Mouse (Mus musculus) lung, adult 2 months (tissue): ENCODE data around the gene Smtnl2. TPM values are rescaled to one million over a fixed set of nuclear protein-coding genes. Genes with fewer than 3 reads are reported as not detected.
"Not testable (repeated sequence)": the region's sequence is repeated elsewhere in the genome, so short reads cannot be mapped to it uniquely, and the experiment has no call there.

Experiments used
- DNase-seq: peaks from one replicate; pipeline ENCODE4 v3.0.0; 2022
- H3K4me1 ChIP-seq: fragments of 200-500 bp; 2 replicates; pipeline ENCODE4 v1.6.1; 2011; ENCODE audit warnings: low read length; ENCODE audit not compliant: control insufficient read depth, insufficient read depth
- H3K4me3 ChIP-seq: fragments of 200-500 bp; replicated peaks from 2 replicates; pipeline ENCODE3; 2011; ENCODE audit warnings: low read depth, mild to moderate bottlenecking, control low read depth, low read length; ENCODE audit errors: extremely low read depth
- CTCF ChIP-seq: fragments of 200-500 bp; IDR thresholded peaks from 2 replicates; pipeline ENCODE4 v1.5.1; 2011; ENCODE audit warnings: mild to moderate bottlenecking, low read length, control low read depth; ENCODE audit not compliant: insufficient read depth
- POLR2A ChIP-seq: fragments of 200-500 bp; IDR thresholded peaks from 2 replicates; pipeline ENCODE4 v1.6.1; 2011; ENCODE audit warnings: low read depth, mild to moderate bottlenecking, control low read depth, low read length, borderline replicate concordance; ENCODE audit errors: extremely low read depth
- WGBS: fragments of 180-500 bp; shearing (Covaris S2); methylation state at CpG from one replicate; pipeline ENCODE4 v1.1.7; 2018; 5-methylcytosine and 5-hydroxymethylcytosine counted together
- polyA plus RNA-seq: library from polyadenylated mRNA; depleted of rRNA; stranded (reverse); fragments of >200 nt; gene quantifications from 2 replicates; pipeline ENCODE4 v1.2.3, GENCODE M21; 2012

Smtnl2 gene
- polyA plus RNA-seq, 1 experiment = 32.1 TPM

DNA sequence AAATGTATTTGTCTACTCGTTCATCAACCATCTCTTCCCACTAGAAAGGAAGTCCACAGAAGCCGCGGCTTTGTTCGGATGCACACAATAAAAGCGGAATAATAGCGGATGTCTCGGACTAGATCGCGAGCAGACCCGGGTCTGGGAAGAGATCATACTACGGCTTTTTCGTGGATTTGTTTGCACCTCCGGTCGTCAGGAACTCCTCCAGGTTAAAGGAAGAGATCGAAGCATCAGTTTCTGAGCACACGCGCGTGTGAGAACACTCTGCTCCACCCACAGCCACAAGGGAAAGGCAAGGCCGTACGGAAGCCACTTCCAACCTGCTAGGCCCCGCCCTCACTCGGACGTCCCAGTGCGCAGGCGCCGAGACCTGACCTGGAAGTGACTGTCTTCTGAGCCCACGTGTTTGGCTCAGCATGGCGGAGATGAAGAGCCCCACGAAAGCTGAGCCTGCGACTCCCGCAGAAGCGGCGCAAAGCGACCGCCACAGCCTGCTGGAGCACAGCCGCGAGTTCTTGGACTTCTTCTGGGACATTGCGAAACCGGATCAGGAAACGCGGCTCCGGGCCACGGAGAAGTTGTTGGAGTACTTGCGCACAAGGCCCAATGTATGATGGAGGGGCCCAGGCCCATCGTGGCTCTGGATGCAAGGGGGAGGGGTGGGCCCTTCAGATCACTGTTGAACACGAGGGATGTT lies 29.6 kb upstream of the Smtnl2 start, which contains the start of gene Mybbp1a:
Mybbp1a (plus strand) TSS at position 391 of the 700 bp plus-strand sequence.
- peak; percentile 98 for DNase-seq
- TF ChIP-seq POLR2A (peak; percentile 97; the same call in 1 of the 2 replicates), CTCF (no peak)

DNA sequence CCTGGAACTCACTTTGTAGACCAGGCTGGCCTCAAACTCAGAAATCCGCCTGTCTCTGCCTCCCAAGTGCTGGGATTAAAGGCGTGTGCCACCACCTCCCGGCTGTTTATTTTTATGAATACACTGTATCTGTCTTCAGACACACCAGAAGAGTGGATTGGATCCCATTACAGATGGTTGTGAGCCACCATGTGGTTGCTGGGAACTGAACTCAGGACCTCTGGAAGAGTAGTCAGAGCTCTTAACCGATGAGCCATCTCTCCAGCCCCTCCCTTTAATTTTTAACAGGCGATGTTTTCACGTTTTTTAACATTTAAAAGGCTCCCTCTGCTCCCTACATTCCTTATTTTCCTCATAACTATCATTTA lies 29.1 kb upstream of the Smtnl2 start:
- not testable (repeated sequence) for DNase-seq, H3K4me1 ChIP-seq
- 32% methylated on average over 6 of the region's 6 CpGs for WGBS
- H3K4me3 ChIP-seq = peak overlapping the region; percentile 92

More for the DNA sequence above, 29.6 kb upstream of the Smtnl2 start, which contains the start of gene Mybbp1a:
- Histone ChIP-seq H3K4me1 (peaks cover 2% of the 10 kb centered on the region; the same call in 1 of the 2 replicates), H3K4me3 (peak within 1 kb of the TSS; percentile 92)
- WGBS = under 1% methylated on average over 46 of the region's 46 CpGs

GRCm38 (mm10) chr11:72438411-72438810 lies 26.9 kb upstream of the Smtnl2 start:
- WGBS = 59% methylated on average over 4 of the region's 4 CpGs
- no peak for DNase-seq
- H3K4me3 ChIP-seq = no peak overlapping the region
- TF ChIP-seq POLR2A (no peak), CTCF (no peak)
- peaks cover 2% of the 10 kb centered on the region; the same call in 1 of the 2 replicates for H3K4me1 ChIP-seq

DNA sequence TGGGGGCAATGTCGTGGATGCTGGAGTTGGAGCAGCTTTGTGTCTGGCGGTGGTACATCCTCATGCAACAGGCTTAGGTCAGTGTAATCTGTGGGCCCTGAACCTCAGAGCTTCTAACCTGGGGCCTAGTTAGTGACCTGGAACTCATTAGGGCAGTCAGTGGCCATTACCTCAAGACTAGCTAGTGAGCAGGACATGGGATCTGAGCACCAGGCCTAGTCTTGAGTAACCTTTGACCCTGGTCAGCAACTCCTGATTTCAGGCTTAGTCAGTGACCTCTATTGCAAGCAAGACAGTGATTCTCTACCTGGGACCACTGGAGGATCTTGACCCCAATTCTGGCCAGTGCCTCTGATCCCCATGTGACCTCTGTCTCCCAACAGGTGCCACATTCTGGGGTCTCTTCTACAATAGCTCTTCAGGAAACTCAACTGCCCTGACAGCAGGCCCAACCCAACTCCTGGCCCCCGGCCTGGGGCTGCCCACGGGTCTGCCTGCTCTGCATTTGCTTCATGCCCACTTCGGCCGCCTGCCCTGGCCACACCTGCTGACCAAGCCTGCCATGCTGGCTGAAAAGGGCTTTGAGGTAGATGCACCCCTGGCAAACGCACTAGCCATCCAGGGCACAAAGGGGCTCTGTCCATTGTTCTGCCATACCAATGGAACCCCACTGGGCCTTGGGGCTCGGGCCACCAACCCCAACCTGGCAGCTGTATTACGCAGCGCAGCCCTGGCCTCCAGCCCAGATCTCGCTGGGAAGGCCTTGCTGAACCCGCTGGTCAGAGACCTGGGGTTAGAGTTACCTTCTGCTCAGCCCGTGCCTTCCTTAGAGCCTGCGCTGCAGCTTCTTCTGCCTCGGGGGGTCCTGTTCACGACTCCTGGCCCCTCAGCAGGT lies 25.5 kb upstream of the Smtnl2 start:
- WGBS = 86% methylated on average over 16 of the region's 16 CpGs
- DNase-seq = no peak
- TF ChIP-seq POLR2A (no peak), CTCF (no peak)
- H3K4me1 ChIP-seq = peaks cover 2% of the 10 kb centered on the region; the same call in 1 of the 2 replicates
- no peak overlapping the region for H3K4me3 ChIP-seq

GRCm38 (mm10) chr11:72436271-72436670 lies 24.8 kb upstream of the Smtnl2 start:
- TF ChIP-seq CTCF = no peak
- TF ChIP-seq POLR2A = no peak
- no peak for DNase-seq
- Histone ChIP-seq H3K4me1 (no peaks in the 10 kb centered on the region), H3K4me3 (no peak overlapping the region)
- WGBS = 58% methylated on average over 5 of the region's 5 CpGs

DNA sequence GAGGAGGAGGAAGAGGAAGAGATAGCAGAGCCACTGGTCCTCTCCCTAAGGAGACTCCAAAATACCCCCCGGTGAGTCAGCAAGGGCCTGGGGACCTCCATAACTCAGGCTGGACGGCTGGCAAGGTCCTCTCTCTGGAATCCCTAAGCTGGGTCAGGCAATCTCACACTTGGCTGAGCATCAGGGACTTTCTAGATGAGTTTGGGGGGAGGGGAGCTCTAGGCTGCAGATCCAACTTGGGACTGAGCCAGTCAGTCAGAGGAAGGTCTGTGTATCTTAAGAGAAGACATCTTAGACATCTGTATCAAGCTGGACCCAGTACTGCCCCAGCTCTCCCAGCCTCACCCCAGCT lies 24.2 kb upstream of the Smtnl2 start:
- no peak overlapping the region for H3K4me3 ChIP-seq
- TF ChIP-seq POLR2A (no peak), CTCF (no peak)
- WGBS = 28% methylated on average over 2 of the region's 2 CpGs

DNA sequence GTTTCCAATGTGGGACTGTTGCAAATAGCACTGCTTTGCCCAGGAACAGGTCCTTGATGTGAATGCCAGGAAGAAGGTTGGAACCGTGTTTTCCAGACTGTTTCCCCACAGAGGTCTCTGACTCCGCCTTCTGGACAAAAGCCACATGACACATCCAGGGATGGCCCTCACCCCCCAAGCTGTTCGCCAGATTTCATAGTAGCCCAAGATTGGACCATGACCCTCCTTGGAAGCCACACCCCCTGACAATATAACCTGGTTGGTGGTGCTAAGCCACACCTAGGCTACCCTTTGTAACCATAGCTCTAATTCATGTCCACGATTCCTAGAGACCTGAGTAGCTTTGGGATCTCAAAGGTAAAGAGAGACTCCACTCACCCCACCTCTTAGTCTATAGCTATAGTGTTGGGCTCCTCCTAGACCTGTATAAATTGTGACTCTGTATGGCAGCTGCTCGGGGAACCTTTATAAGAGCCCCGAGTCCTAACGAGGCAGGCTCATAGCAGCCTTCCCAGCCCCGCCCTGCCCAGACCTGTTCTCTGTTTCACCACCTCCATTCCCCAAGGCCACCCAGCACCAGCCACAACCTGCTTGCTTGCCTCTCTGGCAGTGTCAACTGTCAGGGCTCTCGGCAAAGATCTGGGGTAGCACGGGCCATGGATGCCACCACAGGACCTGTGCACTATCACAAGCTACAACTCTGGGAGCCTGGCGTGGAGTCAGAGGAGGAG lies 23.6 kb upstream of the Smtnl2 start, which contains the start of gene Ggt6:
Ggt6 (plus strand) TSS at position 564 of the 731 bp plus-strand sequence.
- Histone ChIP-seq H3K4me1 (no peaks in the 10 kb centered on the region), H3K4me3 (no peak within 1 kb of the TSS)
- TF ChIP-seq POLR2A (no peak), CTCF (no peak)
- 59% methylated on average over 11 of the region's 11 CpGs for WGBS
- no peak for DNase-seq

More for the DNA sequence above, 24.2 kb upstream of the Smtnl2 start:
- no peak for DNase-seq
- no peaks in the 10 kb centered on the region for H3K4me1 ChIP-seq

DNA sequence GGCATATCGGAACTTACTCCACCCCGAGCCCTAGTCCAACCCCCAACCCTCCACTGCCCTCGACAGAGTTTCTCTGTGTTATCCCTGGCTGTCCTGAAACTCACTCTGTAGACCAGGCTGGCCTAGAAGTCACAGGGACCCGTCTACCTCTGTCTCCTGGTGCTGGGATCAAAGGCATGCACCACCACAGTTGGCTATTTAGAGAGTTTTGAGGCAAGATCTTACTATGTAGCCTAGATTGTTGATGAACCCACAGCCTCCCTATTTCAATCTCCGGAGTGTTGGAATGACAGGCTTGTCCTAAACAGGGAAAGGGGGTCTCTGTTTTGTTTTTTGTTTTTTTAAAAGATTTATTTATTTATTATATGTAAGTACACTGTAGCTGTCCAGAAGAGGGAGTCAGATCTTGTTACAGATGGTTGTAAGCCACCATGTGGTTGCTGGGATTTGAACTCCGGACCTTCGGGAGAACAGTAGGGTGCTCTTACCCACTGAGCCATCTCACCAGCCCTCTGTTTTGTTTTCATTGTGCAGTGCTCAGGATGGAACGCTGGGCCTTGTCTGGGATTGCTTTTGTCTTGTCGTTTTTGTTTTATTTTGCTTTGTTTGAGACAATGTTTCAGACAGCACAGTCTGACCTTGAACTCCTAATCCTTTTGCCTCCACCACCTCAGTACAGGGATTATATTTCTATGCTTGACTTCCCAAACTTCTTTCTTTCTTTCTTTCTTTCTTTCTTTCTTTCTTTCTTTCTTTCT lies 19.0 kb upstream of the Smtnl2 start:
- H3K4me3 ChIP-seq, H3K4me1 ChIP-seq, DNase-seq: not testable (repeated sequence)
- WGBS = 68% methylated on average over 9 of the region's 9 CpGs

- DNase-seq = peak; percentile 72
- peak overlapping the region; percentile 27 for H3K4me3 ChIP-seq
- H3K4me1 ChIP-seq = no peaks in the 10 kb centered on the region
- WGBS = 25% methylated on average over 7 of the region's 7 CpGs
- no peak for TF ChIP-seq POLR2A
- TF ChIP-seq CTCF = peak; percentile 95
These were observed 17.8 kb upstream of the Smtnl2 start for GRCm38 (mm10) chr11:72429288-72429690.
